ENCODE assay signal across 8 mouse cellular contexts in the genomic region with DNA sequence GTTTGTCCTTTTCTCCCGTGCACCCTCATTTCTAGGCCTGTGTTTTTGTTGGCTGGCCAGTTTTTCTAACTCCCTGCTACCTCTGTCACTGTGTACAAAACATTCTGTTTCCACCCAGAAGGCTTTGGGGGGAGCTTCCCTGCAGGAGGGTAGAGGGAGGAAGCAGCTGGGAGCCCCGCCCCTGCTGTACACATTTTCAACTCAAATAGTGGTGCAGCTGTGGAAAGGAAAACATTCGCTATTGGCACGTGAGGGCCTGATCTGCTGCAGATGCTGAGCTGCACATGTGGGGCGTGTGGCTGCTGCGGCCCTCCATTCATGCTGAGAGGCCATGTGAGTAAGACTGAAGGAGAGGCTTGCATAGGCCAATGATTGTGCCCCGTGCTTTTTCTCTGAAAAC.
DNase-seq lines count a peak whose midpoint lies in the region; ATAC-seq lines count a peak whose summit lies in the region.

No protein-coding gene starts in this region.

- H3K9ac ChIP-seq in embryonic facial prominence, embryonic 14.5 days (ENCODE audit: low read depth, low read length), result no peak overlapping the region
- no peak overlapping the region for H3K9ac ChIP-seq in hindbrain, embryonic 14.5 days
- no peak overlapping the region for H3K9ac ChIP-seq in midbrain, embryonic 14.5 days (replicated peaks; ENCODE audit: low read length)

- peak; percentile 68 for ATAC-seq in embryonic facial prominence, embryonic 14.5 days (ENCODE audit: low read depth)
- ATAC-seq in hindbrain, embryonic 14.5 days (ENCODE audit: low FRiP score), result peak; percentile 56; the same call in 1 of the 2 replicates
- ATAC-seq in erythroid progenitor cell, adult 5-6 weeks (replicated peaks; ENCODE audit: low FRiP score, poor library complexity, severe bottlenecking), result no peak
- ATAC-seq in midbrain, embryonic 14.5 days (ENCODE audit: low FRiP score, low TSS enrichment), result no peak

- 32% methylated on average over 7 of the region's 7 CpGs for WGBS in embryonic facial prominence, embryonic 14.5 days
- whole genome bisulfite sequencing in hindbrain, embryonic 14.5 days, result 60% methylated on average over 7 of the region's 7 CpGs
- 81% methylated on average over 7 of the region's 7 CpGs for WGBS in midbrain, embryonic 14.5 days

- H3K27me3 ChIP-seq in embryonic facial prominence, embryonic 14.5 days (replicated peaks; ENCODE audit: control insufficient read depth, insufficient read depth, low read length), result no peaks in the 10 kb centered on the region
- no peaks in the 10 kb centered on the region for H3K27me3 ChIP-seq in hindbrain, embryonic 14.5 days (ENCODE audit: control insufficient read depth, insufficient read depth, low read length)
- H3K27me3 ChIP-seq in midbrain, embryonic 14.5 days (ENCODE audit: control insufficient read depth, insufficient read depth, low read length), result no peaks in the 10 kb centered on the region

- H3K4me2 ChIP-seq in embryonic facial prominence, embryonic 14.5 days (ENCODE audit: low read depth, low read length), result no peak overlapping the region
- H3K4me2 ChIP-seq in hindbrain, embryonic 14.5 days (replicated peaks), result no peak overlapping the region
- no peak overlapping the region for H3K4me2 ChIP-seq in midbrain, embryonic 14.5 days (ENCODE audit: low read length)

- no peaks in the 10 kb centered on the region for H3K36me3 ChIP-seq in embryonic facial prominence, embryonic 14.5 days (ENCODE audit: control insufficient read depth, insufficient read depth, low read length)
- H3K36me3 ChIP-seq in hindbrain, embryonic 14.5 days (replicated peaks; ENCODE audit: control insufficient read depth, insufficient read depth), result no peaks in the 10 kb centered on the region
- H3K36me3 ChIP-seq in midbrain, embryonic 14.5 days (ENCODE audit: control insufficient read depth, insufficient read depth, low read length), result no peaks in the 10 kb centered on the region

- H3K9me3 ChIP-seq in embryonic facial prominence, embryonic 14.5 days (ENCODE audit: control insufficient read depth, low read length), result no peaks in the 10 kb centered on the region
- H3K9me3 ChIP-seq in hindbrain, embryonic 14.5 days (ENCODE audit: control insufficient read depth, low read length), result no peaks in the 10 kb centered on the region
- no peaks in the 10 kb centered on the region for H3K9me3 ChIP-seq in midbrain, embryonic 14.5 days (ENCODE audit: control insufficient read depth, low read length)

- no peak overlapping the region; the same call in 1 of the 2 replicates for H3K27ac ChIP-seq in embryonic facial prominence, embryonic 14.5 days (replicated peaks; ENCODE audit: low read depth, low read length)
- no peak overlapping the region for H3K27ac ChIP-seq in hindbrain, embryonic 14.5 days
- no peak overlapping the region for H3K27ac ChIP-seq in midbrain, embryonic 14.5 days (replicated peaks; ENCODE audit: low read depth, low read length)

- H3K4me1 ChIP-seq in embryonic facial prominence, embryonic 14.5 days (ENCODE audit: control insufficient read depth, insufficient read depth, low read length), result peaks cover 12% of the 10 kb centered on the region
- no peaks in the 10 kb centered on the region for H3K4me1 ChIP-seq in hindbrain, embryonic 14.5 days (replicated peaks; ENCODE audit: control insufficient read depth, insufficient read depth, low read length)
- H3K4me1 ChIP-seq in midbrain, embryonic 14.5 days (ENCODE audit: control insufficient read depth, insufficient read depth, low read length), result no peaks in the 10 kb centered on the region

- peak; percentile 6 for DNase-seq in kidney, adult 11 months
- DNase-seq in kidney, adult 8-10 months, result no peak
- peak; percentile 84 for DNase-seq in embryonic facial prominence, embryonic 14.5 days (ENCODE audit: low spot score)
- no peak for DNase-seq in hindbrain, embryonic 14.5 days (ENCODE audit: low spot score)
- DNase-seq in mesoderm, embryonic 11.5 days (ENCODE audit: low read depth, low spot score), result peak; percentile 50
- no peak for DNase-seq in frontal cortex, postnatal 14 days (ENCODE audit: low spot score in 2 of 2)
- no peak for DNase-seq in midbrain, embryonic 14.5 days

- H3K4me3 ChIP-seq in embryonic facial prominence, embryonic 14.5 days (ENCODE audit: low read depth, low read length), result no peak overlapping the region
- no peak overlapping the region for H3K4me3 ChIP-seq in hindbrain, embryonic 14.5 days (replicated peaks; ENCODE audit: low read length)
- no peak overlapping the region for H3K4me3 ChIP-seq in midbrain, embryonic 14.5 days (replicated peaks; ENCODE audit: low read depth, low read length)

Comparison
In these comparisons a context has a peak if more than half of its experiments do, and no peak if none do; other contexts are left out.
1. DNase-seq: peak in kidney, adult 11 months (single experiment), embryonic facial prominence, embryonic 14.5 days (single experiment) and mesoderm, embryonic 11.5 days (single experiment); none in kidney, adult 8-10 months (0 of 2), hindbrain, embryonic 14.5 days (single experiment), frontal cortex, postnatal 14 days (0 of 2) and midbrain, embryonic 14.5 days (single experiment).
2. ATAC-seq: peak in embryonic facial prominence, embryonic 14.5 days (single experiment) and hindbrain, embryonic 14.5 days (single experiment); none in erythroid progenitor cell, adult 5-6 weeks (single experiment) and midbrain, embryonic 14.5 days (single experiment).